Mouse (Mus musculus) ES-Bruce4 (cell line): Measurements from ENCODE around the gene Rflna.

Source experiments
- CTCF ChIP-seq: IDR thresholded peaks from one replicate; pipeline ENCODE4 v1.8.1; 2011; ENCODE audit warnings: low read depth, low read length
- EP300 ChIP-seq: IDR thresholded peaks from 2 replicates; pipeline ENCODE4 v1.6.1; 2011; ENCODE audit warnings: low read depth, low read length; ENCODE audit not compliant: insufficient read depth
- POLR2A ChIP-seq: IDR thresholded peaks from one replicate; pipeline ENCODE4 v1.8.1; 2011; ENCODE audit warnings: low read length; ENCODE audit not compliant: insufficient read depth

GRCm38 (mm10) chr5:124954404-124955305, 48.4 kb upstream of the Rflna start:
- no peak for TF ChIP-seq POLR2A
- TF ChIP-seq CTCF = no peak
- TF ChIP-seq EP300 = no peak
